Mouse (Mus musculus) spleen, adult 18-20 months (tissue): ENCODE measurements around the gene Gm33543.
A peak's percentile ranks its signal among the peaks of the same experiment; 100 is the strongest.

ENCODE experiments used
- DNase-seq, 2 experiments: peaks; one replicate each; pipeline ENCODE4 v3.0.0; 2022; ENCODE audit warnings: mixed read lengths in 2 of 2

Gm33543 gene

DNA sequence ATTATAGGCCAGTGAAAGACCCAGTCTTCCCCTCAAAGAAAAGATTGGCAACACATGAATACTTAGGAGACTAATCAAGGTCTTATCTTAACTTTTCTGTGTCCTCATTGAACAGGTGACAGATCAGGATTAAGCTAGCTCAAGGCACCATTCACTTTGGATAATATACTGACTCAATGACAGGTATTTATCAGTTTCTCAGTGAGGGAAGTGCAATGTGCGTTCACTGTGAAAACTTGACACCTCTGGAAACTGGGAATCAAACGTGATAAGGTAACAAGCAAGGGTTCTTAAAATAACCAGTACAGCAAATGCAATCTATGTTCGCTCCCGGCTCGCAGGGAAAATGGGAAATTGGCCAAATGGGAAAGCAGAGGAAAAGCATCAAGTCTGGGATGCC, 11.8 kb downstream of the Gm33543 start:
- no peak for DNase-seq

DNA sequence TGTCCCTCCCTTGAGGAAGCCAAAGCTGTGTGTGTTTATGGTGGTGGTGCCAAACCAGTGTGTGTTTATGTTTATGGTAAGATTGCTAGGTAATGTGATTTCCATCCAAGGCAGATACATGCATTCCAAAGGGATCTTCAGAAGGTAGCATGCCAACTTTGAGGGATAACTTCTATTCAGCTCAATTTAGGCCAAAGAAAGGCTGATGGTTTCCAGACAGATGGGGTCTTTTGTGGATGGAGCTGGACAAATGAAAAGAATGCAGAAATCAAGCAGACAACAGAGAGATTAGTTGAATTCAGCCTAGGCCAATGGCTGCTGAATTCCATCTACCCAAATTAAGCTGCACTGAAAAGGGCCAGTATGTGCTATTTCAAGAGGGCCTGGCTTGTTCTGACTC, 13.3 kb downstream of the Gm33543 start:
- no peak for DNase-seq

DNA sequence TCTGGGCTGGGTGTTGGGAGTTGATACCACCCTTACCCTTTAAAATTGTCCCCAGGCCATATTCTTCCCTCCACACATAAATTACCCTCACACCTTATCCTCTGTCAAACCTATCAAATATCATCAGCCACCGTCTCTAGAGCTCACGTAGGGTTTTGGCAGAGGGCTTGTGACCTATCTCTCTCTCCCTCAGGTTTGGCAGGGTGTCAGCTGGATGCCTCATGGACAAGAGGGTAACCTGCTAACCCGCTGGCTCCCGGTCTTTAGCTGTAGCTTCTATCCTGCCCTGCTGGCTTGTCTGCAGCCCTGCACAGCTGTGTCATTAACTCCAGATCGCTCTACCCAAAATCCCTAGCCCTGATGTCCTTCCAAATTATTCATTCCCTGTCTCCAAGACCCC, 14.4 kb downstream of the Gm33543 start:
- no peak for DNase-seq

DNA sequence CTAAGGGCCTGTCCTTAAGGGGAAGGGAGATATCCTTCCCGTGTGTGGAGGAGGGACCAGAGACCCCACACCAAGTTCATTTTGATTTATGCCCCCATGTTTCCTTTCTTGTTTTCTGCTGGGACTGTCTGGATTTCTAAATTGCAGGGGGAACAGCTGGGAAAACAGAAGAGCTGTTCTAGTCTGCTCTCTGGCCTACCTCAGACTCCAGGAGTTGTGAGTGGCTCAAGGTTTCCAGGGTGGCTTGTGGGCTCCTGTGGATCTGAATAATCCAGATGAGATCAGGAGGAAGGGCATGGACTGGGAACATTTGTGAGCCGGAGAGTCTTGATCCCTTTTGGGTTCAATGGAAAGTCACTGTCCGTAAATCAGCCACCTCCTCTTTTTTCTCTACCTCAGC, 17.1 kb downstream of the Gm33543 start:
- no peak for DNase-seq

DNA sequence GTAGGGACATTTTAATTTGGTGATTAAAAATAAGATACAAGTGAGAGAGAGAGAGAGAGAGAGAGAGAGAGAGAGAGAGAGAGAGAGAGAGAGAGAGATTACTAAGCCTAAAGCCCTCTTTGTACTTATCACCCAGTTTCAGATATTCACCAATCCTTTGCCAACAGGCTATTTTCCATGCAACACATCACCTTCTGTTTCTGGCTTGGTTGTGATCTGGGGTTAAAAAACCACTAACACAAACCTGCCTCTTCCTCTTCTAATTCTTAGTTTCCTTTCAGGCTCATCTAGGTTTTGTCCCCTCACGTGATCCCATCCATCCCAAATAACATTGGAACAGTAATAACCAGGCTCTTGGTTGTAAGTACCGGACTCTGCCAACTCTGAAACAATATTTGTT, 24.2 kb downstream of the Gm33543 start:
- DNase-seq = no peak

DNA sequence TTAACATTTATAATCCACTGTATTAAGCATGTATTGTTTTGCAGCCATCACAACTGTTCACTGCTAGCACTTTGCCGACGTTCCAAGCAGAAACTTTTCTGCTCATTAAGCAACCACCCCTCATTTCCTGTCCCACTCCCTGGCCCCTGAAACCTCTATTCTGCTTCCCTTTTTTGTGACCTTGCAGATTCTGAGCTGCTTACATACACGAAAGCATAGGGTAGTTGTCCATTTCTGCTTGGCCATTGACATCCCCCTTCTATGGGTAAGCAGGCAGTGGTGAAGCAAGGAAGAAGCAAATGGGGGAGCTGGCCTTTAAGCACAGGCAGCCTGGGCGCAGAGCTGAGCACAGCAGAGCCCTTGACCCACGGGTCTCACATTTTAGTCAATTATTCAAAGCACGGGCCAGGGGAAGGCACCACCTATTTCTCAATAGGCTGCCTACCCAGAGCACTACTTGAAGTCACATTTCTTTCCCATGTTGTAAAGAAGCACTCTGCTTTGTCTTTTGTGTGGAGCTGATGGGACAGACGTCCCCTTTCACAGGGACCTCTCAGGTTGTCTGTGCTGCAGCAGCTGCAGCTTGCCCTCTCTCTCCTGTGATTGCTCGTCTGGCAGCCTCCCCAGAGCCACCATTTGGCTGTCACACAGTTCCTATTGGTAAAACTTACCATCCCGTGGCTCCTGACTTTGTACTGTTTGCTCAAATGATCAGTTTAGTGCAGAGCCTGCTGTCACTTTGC, 25.1 kb downstream of the Gm33543 start:
- peak in 1 of 2 experiments; percentile 12 for DNase-seq

DNA sequence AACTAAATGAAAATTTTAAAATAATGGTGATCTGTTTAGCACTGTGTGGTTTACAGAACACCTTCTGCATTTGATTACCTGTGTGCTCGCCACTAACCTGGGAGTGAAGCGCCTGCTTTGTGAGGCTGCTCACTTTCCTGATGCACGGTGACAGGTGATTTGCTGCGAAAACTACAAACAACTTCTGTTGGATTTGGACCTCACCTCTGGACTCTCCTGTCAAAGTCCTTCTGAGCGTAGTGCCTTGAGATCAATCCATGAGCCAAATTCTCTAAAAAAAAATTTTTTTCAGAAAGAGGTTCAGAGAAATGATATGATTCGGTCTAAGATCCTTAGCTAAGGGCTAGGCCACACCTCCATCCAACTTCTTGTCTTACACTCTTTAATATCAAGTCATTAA, 28.4 kb downstream of the Gm33543 start:
- no peak for DNase-seq

DNA sequence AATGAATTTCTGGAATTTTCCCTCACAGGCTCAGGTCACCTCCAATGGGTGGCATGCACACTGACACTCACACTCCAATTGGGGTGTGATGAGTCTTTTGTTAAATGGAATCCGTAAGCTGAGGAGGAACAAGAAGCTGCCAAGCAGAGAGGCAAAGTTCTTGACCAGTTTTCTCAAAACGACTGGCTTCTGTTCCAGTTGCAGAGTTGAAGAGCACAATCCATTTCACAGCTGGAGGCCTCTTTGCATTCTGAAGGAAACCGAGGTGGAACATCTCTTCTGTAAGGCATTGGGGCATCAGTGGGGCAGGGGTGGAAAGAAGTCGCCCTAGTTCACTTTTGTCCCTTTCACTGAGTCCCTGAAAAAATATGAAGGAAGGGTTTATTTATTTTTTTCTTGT, 30.9 kb downstream of the Gm33543 start:
- no peak for DNase-seq

DNA sequence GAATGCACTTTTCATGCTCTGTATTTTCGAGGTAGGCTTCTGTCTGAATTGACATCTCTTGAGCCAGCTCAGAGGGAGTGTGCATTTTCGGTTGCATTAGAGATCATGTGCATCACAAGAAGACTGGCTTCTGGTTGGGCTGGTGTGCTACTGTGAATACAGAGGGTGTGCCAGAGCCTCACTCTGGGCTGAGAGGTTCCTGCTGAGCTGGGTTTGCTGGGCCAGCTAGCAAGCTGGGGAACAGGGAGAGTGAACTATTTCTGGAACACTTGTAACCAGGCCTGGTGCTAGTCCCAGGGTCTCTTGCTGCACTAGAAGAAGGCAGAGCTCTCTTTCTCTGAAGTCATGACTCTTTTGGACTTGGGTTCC, 41.3 kb downstream of the Gm33543 start:
- DNase-seq = no peak

DNA sequence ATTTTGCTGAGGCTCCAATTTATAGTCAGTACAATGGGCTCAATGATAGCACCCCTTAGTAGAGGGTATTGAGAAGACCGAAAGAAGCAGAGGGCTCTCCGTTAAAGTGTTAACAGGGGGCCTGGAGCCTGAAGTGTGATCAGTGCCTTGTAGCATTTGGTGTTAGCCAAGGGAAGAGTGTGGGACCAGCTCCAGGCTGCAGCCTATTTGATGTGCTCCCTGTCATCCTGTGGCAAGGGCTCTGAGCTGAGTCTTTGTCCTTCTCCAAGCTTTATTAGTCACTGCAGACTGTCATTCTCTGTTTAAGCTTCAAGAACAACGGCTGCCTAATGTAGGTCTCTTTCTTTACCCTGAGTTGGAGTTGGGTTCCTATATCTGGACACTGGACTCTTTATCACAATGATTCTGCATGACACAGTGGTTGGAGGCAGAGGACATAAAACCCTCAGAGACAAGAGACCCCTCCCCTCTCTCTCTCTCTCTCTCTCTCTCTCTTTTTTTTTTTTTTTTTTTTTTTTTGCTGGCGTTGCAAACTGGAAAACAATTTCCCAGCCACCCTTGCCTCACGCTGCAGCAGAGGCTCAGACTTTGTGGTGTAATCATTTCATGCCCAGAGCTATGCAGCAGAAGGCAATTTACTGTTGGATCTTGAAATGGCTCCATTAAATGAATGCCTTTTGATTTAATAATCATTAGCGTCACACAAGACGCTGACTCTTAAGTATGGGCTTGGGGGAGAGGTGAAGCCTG, 41.9 kb downstream of the Gm33543 start:
- no peak for DNase-seq

DNA sequence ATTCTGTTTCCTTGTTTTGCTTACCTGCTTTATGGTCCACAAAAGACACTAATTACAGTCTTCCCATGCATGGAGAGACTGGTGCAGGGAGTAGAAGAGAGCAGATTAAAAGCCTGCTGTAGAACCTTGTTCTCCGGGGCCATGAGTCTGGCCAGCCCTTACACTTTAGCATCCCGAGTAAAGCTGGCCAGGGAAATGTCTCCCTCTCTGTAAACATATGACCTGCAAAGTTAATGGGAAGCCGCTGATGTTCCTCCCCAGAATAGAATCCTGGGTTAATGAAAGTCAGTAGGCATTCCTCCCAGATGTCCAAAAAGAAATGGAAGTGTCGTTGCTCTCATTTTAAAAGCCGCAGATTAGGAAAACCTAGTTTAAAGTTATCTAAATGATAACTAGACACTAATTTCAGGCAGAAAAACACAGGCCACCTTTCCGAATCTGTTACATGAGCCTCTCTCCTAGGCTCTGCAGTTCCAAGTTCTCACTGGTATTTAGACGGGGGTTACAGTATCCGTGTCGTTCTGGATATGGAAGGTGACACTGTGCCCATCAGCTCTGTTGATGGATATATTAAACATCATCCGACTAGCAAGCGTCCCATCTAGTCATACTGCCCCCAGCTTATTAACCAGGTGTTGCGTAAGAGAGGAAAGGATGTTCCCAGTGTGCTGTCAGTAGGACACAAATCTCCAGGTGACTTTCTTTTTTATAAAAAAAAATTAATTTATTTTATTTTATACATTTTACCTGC, 44.9 kb downstream of the Gm33543 start:
- no peak for DNase-seq

DNA sequence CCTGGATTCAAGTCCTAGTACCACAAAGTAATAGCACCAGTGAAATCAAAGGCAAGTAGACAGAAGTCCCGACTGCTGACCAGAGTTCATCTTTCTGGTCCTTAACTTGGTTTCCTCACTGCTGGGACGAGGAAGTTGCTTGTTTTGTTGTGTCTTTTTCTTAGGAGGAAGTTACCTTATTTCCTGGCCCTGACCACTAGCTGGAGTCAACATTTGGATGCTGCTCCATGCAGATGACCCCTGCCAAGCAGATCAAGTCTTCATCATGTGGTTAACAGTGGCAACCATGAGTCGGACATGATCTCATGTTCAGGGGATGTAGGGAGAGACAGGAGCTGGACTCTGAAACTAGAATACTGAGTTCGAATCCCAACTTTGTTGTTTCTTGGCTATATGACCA, 47.2 kb downstream of the Gm33543 start:
- no peak for DNase-seq

DNA sequence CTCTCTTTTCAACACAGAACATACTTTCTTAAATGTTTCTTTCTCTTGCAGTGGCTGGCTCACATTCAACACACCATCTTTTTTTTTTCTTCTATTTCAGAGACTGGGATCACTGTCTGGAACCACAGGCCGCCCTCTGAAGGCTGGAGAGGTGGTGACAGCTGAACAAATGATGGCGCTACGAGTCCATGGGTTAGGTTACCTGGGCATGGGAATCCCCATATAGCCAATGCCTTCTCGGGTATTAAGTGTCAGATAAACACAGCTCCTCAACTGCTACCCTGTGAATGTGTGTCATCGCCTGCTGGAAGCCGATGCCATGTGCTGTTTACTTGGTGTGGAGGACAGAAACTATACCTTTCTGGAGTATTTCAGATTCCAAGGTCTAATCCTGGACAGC, 48.0 kb downstream of the Gm33543 start:
- no peak for DNase-seq

DNA sequence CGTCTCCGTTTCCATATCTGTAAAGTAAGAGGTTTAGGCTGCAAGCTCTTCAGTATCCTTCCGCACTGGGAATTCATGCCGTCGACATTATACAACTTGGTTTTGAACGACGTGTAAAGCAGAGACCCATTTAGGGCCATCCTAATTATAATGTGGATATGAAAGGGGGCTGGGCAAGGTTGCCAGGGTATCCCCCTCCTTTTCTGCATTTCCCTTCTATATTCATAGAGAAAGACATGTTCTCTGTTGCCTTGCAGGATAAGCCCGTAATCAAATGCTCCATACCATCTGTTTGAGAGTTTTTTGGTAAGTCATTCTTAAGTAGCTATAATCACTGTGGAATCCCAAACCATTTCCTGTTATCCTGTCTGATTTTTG, 51.3 kb downstream of the Gm33543 start:
- no peak for DNase-seq

DNA sequence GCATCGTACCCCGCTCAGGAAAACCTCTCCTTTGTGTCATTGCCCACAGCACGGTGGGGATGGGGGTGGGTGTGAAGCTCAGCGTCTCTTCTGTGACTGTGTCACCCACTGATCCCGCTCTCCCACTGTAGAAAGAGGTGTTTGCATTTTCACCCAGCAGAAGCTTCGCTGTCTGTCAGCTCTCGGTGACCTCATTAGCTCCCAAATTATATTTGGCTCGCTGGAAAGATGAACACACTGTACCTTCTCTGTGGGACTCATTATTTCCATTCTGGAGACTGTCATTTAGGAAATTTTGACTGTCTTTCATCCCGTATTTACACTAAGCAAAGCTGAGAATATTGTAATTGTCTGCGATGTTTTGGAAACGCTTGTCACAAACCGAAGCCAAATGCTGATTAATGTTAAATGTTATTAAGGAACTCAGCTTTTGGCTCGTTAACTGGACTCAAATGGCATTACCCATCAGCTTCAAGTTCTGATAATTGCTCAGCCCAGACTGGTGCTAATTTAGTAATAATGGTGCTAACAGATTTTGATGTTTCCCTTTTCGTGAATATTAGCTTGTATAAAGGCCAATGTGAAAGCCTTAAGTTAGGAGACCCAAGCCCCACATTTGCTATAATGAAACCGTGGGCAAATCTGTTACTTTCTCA, 51.8 kb downstream of the Gm33543 start:
- no peak for DNase-seq

DNA sequence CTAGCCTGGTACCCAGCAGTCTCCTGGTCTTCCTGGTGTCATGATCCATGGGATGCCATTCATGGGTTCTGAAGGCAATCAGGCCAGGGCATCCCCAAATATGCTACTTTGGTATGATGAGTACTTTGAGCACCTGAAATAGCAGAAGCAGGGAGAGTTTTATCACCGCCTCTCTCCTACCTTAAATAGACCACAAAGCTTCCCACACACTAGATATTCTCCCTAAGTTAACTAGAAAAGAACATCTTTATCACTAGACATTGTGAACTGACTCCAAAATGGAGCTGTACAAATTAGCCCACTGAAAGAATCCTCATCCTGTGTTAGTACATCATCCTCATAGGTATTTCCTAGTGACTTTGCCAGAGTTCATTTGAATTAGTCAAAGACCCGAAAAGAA, 55.6 kb downstream of the Gm33543 start:
- no peak for DNase-seq

DNA sequence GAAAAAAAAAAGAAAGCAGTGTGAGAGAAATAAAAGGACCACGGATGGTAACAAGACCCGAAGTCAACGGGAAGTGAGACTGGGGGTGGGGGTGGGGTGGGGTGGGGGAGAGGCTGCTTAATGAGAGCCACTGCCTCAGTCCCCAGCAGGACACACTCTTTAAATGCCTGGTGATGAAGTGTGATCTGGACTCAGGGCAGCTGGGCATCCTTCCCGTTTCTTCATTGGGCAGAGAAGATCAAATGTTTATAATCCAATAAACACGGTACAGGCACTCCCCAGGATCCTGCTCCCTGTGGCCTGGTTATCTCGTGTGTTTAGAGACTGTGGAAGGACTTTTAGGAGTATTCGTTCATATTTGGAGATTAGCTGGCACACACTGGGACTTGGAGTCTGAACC, 57.9 kb downstream of the Gm33543 start:
- DNase-seq = no peak

DNA sequence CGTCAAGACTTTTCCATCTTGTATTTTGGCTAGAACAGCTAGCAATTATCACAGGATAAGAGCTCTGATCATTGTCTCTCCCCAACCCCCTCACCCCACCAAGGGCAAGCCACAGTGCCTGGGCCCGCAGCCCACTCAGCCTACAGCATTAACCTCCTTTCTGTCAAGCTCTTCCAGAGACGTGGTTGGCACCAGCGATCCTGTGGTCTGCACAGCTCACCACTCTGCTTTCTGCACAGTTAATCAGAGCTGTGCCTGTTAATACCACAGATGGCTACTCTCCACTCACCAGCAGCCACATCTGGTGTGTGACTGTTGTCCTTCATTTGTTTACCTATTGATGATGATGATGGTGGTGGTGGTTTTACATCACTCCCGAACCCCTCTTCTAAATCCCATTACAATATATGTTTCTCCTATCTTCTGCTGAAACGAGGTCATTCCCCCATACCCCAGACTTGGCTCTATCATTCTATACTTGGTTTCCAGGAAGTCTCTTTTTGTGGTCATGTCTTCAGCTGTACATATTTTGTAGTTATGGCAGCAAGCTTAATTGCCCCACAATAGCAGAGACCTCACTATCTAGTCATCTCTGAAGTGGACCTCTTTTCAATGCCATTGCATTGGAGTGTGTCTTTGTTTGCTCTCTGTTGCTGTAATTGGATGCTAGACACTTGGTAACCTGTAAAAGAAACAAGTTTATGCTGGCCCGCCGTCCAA, 61.7 kb downstream of the Gm33543 start:
- no peak for DNase-seq

DNA sequence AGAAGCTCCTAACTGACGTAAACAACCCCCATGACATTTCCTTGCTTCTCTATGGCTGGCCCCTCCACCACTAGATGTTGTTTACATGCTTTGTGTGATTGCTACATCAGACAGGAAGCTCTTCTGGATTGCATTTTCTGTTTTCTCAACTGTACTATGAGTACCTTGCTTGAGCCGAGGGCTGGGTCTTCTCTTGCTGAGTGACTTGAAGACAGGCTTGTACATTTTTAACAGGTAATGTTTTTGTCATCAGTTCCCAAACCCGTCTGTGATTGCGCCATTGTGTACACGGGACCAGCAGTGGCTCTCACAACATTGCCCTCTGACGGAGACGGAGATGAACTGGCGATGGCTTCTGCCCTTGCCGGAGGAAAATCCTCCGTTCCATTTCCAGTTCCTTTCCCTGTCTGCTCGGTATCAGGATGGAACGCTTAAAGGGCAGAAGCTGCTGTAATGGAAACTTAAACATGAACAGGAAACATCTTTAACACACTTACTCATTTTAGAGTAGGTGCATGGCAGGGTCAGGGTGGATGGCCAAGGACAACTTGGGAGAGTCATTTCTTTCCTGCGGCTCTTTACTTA, 62.8 kb downstream of the Gm33543 start:
- DNase-seq = no peak

DNA sequence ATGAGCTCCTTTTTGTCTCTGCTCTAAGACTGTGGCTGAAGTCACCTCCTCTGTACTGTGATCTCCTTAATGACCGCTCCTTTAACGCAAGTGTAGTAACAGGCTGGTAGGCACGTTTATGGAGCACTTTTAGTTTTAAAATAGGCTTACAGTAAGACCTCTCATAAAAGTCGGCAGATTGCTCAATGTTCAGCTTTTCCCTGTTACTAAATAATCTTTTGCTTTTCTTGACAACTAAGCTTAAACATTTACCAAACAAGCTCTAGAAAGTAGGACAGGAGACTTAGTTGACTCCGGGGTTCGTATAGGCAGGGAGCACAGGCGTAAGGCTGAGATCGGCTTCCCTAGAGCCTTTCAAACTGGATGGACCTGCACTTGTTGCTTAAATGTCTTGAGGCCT, 64.1 kb downstream of the Gm33543 start:
- DNase-seq = no peak

DNA sequence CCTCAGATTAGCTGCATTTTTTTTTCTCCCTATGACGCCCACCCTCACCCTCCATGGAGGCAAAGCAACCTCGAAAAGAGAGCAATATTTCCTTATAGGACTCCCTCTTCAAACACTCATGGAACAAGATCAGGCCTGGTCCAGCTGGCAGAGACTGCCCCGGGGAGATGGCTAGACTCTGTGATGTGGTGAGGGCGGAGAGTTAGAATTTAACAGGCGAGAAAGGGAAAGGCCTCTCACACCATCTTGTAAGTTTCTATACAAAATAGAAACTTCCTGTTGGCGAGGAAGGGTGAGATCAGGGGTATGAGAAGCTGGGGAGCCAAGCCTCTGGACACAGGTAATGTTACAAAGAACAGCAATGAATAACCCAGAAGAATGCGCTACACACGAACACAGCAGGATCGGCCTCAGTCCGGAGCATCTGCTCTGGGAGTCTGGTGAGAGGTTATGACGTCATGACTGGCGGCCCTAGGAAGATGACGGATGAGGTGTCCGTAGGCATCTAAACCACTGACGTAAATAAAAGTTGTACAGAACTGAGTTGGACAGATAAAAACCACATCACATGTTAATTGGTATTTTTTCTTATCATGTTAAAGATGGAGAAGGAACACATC, 64.9 kb downstream of the Gm33543 start:
- DNase-seq = no peak

DNA sequence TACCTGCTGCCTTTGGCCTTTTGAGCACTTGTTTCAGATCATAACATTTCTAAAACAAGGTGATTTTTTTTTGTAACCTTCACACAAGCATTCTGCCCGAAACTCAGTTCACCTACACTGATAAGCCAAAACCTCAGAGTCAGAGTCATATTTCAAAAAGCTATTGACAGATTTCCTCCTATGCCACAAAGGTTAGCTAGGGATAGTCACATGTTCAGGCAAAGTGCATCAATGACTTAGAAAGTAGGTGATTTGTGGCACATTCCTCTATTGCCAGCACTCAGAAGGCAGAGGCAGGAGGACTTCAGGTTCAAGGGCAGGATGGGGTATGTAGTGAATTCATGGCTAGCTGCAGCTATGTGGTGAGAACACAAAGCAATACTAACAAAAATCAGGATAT, 65.7 kb downstream of the Gm33543 start:
- DNase-seq = no peak
